Mouse (Mus musculus) brain, embryonic 14.5 days (tissue): ENCODE measurements around the gene Ccdc182.

Experiments used
- CTCF ChIP-seq: fragments of 200-500 bp; IDR thresholded peaks from 2 replicates; pipeline ENCODE4 v1.5.1; 2012; ENCODE audit warnings: inconsistent platforms, mild to moderate bottlenecking, moderate library complexity, borderline replicate concordance; ENCODE audit not compliant: insufficient read depth, insufficient read length; ENCODE audit errors: extremely low read depth
- POLR2A ChIP-seq: fragments of 200-500 bp; IDR thresholded peaks from 2 replicates; pipeline ENCODE4 v1.6.1; 2012; ENCODE audit warnings: mild to moderate bottlenecking, inconsistent platforms, borderline replicate concordance; ENCODE audit not compliant: poor library complexity, insufficient read depth, insufficient read length, severe bottlenecking; ENCODE audit errors: extremely low read depth

DNA sequence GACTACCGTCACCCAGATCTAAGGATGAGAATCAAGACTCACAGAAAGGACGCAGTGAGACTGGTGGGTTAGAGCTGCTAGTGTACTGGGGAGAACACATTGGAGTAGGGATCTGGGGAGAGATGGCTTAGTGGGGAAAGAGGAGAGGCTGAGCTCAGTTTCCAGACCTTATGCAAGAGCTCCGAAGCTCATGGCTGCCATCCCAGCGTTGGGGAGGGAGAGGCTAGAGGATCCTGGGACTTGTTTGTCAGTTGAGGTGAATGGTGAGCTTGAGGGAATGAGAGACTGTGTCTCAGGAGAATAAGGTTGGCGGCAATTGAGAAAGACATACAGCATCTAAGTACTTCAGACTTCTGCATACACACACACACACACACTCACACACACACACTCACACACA, 45.2 kb upstream of the Ccdc182 start:
- TF ChIP-seq CTCF (no peak), POLR2A (no peak)
